Mouse (Mus musculus) heart, embryonic 14.5 days (tissue): Measurements from ENCODE around the gene Fga. TPM values are rescaled to one million over a fixed set of nuclear protein-coding genes. Genes with fewer than 3 reads are reported as not detected.

Source experiments
- ATAC-seq: fragments of 200-750 bp; cut with Nextera tagmentation; 2 replicates; pipeline ENCODE4 v1.8.0; 2017; ENCODE audit warnings: low read depth, moderate TSS enrichment; ENCODE audit not compliant: insufficient number of reproducible peaks, insufficient read depth, low FRiP score
- H3K27ac ChIP-seq, 2 experiments: fragments of 200-500 bp in 1 of 2; fragments of 300-500 bp in 1 of 2; sonication (generic) in 1 of 2; replicated peaks in 1 of 2; 2 replicates each; pipeline ENCODE4 v1.5.1; 2012 to 2014; ENCODE audit warnings: low read depth in 2 of 2, low read length in 2 of 2, control low read depth in 1 of 2, mild to moderate bottlenecking in 1 of 2, mixed read lengths in 1 of 2; ENCODE audit not compliant: control insufficient read depth in 1 of 2, insufficient read depth in 1 of 2
- H3K27me3 ChIP-seq: fragments of 300-500 bp; sonication (generic); 2 replicates; pipeline ENCODE4 v1.6.1; 2014; ENCODE audit warnings: mild to moderate bottlenecking, low read length, control low read depth; ENCODE audit not compliant: control insufficient read depth, insufficient read depth
- H3K36me3 ChIP-seq: fragments of 300-500 bp; sonication (generic); 2 replicates; pipeline ENCODE4 v1.6.1; 2014; ENCODE audit warnings: mild to moderate bottlenecking, control low read depth, low read length, mixed read lengths; ENCODE audit not compliant: control insufficient read depth, insufficient read depth
- H3K4me1 ChIP-seq, 2 experiments: fragments of 200-500 bp in 1 of 2; fragments of 300-500 bp in 1 of 2; sonication (generic) in 1 of 2; 2 replicates each; pipeline ENCODE4 v1.6.1; 2012 to 2014; ENCODE audit warnings: low read length in 2 of 2, control low read depth in 1 of 2, mixed read lengths in 1 of 2; ENCODE audit not compliant: control insufficient read depth in 2 of 2, insufficient read depth in 2 of 2
- H3K4me2 ChIP-seq: fragments of 300-500 bp; sonication (generic); 2 replicates; pipeline ENCODE4 v1.6.1; 2014; ENCODE audit warnings: mild to moderate bottlenecking, low read length
- H3K4me3 ChIP-seq, 2 experiments: fragments of 200-500 bp in 1 of 2; fragments of 300-500 bp in 1 of 2; sonication (generic) in 1 of 2; 2 replicates each; pipeline ENCODE4 v1.5.1; 2012 to 2014; ENCODE audit warnings: low read length in 2 of 2, mild to moderate bottlenecking in 2 of 2, control low read depth in 1 of 2, low read depth in 1 of 2, moderate library complexity in 1 of 2; ENCODE audit not compliant: control insufficient read depth in 1 of 2, insufficient read depth in 1 of 2
- H3K9ac ChIP-seq: fragments of 300-500 bp; sonication (generic); 2 replicates; pipeline ENCODE4 v1.6.1; 2014; ENCODE audit warnings: mild to moderate bottlenecking, low read length
- H3K9me3 ChIP-seq: fragments of 300-500 bp; sonication (generic); 2 replicates; pipeline ENCODE4 v1.6.1; 2016; ENCODE audit warnings: low read length, control low read depth; ENCODE audit not compliant: control insufficient read depth
- WGBS: fragments of 180-500 bp; shearing (Covaris S2); extraction: QIAGEN DNeasy Blood & Tissue Kit; methylation state at CpG from one replicate; pipeline ENCODE4 v1.1.7; 2014; 5-methylcytosine and 5-hydroxymethylcytosine counted together
- polyA plus RNA-seq: library from polyadenylated mRNA; unstranded; fragments of >200 nt; fragmentation: Nextera tagmentation; extraction: Ambion mirVana; gene quantifications from 2 replicates; pipeline ENCODE4 v1.2.1, GENCODE M21; 2014

Gene Fga
- polyA plus RNA-seq, 1 experiment from 2014 or later: not detected

DNA sequence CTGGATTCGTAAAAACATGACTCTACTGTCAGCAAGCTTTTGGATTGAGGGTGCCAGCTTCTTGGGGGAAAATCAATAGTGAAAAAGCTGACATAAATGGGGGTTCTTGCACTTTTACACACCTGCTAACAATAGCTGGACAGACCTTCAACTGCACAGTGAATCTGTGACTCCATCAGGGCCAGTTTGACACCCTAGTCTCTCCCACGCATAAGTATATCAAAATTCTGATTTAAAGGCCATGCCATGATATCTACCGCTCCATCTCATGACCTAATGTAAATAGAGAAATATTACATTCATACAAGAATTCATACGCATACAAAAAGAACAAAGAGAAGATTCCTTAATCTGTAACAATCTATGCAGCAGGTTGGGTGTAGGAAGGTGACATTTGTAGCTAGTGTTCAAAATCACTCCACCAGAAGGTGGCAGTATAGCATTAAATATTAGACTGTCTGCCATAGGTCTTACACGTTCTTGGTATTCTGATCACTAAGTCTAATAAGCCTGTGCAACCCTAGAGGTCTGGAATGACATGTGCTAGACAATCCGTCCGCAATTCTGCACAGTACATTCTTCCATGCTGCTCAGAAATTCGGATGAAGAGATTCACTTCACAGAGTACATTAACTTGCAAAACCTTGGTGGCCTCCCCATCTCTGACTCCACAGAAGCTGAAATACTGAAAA, 27.0 kb upstream of the Fga start:
- H3K36me3 ChIP-seq: no peaks in the 10 kb centered on the region
- peaks cover 6% of the 10 kb centered on the region for H3K27me3 ChIP-seq
- no peaks in the 10 kb centered on the region; a peak in 1 of 4 replicates for H3K4me1 ChIP-seq
- no peak for ATAC-seq
- no peak overlapping the region for H3K9ac ChIP-seq
- H3K27ac ChIP-seq: no peak overlapping the region
- no peak overlapping the region for H3K4me2 ChIP-seq
- no peaks in the 10 kb centered on the region for H3K9me3 ChIP-seq
- 31% methylated on average over 8 of the region's 8 CpGs for WGBS
- no peak overlapping the region for H3K4me3 ChIP-seq

DNA sequence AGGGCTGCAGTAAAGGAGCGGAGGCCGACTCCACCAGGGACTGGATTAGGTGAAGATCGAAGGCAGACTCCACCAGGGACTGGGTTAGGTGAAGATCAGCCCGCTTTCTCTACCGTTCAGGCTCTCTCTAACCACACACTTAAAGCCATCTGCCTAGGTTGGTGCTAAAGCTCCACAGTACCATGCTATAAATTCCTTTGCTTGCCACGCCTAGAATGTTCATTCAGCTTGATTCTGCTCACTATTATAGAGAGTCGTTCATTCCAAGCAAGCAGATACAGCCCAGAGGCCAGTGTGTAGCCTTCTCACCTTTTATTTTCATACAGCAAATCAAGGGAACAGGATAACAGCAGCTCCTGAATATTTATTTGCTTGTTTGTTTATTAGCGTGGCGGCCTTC, 25.9 kb upstream of the Fga start:
- Histone ChIP-seq H3K4me1 (no peaks in the 10 kb centered on the region; a peak in 1 of 4 replicates), H3K4me2 (no peak overlapping the region), H3K9ac (no peak overlapping the region), H3K4me3 (no peak overlapping the region), H3K27ac (no peak overlapping the region), H3K36me3 (no peaks in the 10 kb centered on the region), H3K9me3 (no peaks in the 10 kb centered on the region), H3K27me3 (peaks cover 6% of the 10 kb centered on the region)
- no peak for ATAC-seq
- WGBS: 82% methylated on average over 9 of the region's 9 CpGs

DNA sequence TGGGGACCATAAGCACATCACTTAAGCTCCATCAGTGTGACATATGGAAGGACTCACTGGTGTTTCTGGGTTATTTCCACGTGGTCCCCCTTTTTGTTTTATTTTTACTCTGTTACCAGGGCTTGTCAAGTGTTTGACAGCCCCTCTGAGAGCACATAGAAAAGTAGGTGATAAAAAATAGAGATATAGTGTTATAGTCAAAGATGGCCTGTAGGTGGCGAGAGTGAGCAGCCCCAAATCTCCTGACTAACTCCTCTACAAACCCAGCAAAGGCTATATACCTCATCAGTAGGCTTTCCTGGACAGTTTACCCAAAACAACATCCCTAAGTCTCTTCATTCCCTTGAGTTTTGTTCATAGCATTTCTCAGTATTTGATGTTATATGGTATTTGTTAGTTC, 23.7 kb upstream of the Fga start:
- Histone ChIP-seq H3K36me3 (no peaks in the 10 kb centered on the region), H3K4me3 (no peak overlapping the region), H3K27me3 (no peaks in the 10 kb centered on the region), H3K9ac (no peak overlapping the region), H3K9me3 (no peaks in the 10 kb centered on the region), H3K4me1 (no peaks in the 10 kb centered on the region), H3K27ac (no peak overlapping the region), H3K4me2 (no peak overlapping the region)
- WGBS: 0% methylated on average over 2 of the region's 2 CpGs
- no peak for ATAC-seq

DNA sequence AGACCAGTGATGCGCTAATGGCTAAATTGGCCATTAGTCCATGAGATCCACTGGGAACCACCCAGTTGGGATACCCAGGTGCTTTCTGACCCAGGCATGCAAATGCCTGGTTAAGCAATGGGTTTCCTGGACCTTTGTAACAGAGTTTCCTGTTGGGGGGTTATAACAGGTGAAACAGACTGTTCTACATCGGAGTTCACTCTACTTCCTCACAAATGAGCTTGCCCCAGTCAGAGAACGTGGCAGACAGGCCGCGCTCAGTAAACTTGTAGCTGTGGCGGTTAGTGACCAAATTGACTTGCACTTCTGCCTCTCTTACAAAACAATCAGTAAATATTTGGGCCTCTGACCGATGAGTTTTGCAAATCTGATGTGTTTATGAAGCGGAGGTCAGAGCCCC, 22.8 kb upstream of the Fga start:
- Histone ChIP-seq H3K27me3 (no peaks in the 10 kb centered on the region), H3K36me3 (no peaks in the 10 kb centered on the region), H3K9ac (no peak overlapping the region), H3K27ac (no peak overlapping the region), H3K4me2 (no peak overlapping the region), H3K4me3 (no peak overlapping the region), H3K9me3 (no peaks in the 10 kb centered on the region), H3K4me1 (no peaks in the 10 kb centered on the region)
- whole genome bisulfite sequencing: 92% methylated on average over 8 of the region's 8 CpGs
- no peak for ATAC-seq

DNA sequence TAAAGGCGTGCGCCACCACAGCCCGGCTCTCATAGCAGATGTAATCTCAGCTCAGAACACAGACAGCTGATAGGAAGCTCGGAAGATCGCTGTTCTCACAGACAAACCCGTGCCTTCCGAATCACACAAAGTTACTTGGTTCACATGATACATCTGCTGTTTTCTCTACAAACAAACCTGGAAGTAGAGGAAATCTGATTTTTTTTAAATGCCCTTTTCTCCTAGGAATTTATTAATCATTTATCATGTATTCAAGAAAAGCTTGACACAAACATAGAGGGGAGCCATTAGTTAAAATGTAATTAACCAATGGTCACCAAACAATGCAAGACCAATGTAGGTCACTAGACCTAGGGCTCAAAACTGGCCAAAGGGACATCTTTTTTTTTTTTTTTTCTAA, 21.1 kb upstream of the Fga start:
- H3K4me2 ChIP-seq: no peak overlapping the region
- ATAC-seq: no peak
- WGBS: 79% methylated on average over 7 of the region's 7 CpGs
- H3K4me1 ChIP-seq: no peaks in the 10 kb centered on the region
- no peaks in the 10 kb centered on the region for H3K9me3 ChIP-seq
- H3K4me3 ChIP-seq: no peak overlapping the region
- no peaks in the 10 kb centered on the region for H3K36me3 ChIP-seq
- no peaks in the 10 kb centered on the region for H3K27me3 ChIP-seq
- H3K9ac ChIP-seq: no peak overlapping the region
- H3K27ac ChIP-seq: no peak overlapping the region

DNA sequence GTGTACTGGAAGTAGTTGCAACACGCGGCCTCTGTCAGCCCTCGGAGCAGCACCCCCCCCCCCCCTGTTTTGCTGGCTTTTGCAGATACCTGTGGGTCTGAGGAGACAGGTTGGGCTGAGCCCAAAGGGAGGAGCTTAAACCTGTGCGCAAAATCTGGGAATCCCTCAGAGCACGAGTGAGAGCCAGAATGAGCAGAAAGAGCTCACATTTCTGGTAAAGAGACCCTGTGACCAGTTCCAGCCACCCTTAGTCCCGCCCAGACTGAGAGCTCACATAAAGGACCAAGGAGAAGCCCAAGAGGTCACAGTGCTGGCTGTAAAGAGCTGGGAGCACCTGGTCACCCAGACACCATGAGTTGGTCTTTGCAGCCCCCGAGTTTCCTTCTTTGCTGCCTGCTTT, 18.3 kb upstream of the Fga start, which contains the start of gene Fgg:
Gene Fgg (plus strand): TSS at position 168 of the 400 bp plus-strand sequence.
- Histone ChIP-seq H3K9ac (no peak within 1 kb of the TSS), H3K4me1 (no peaks in the 10 kb centered on the region), H3K27me3 (no peaks in the 10 kb centered on the region), H3K4me3 (no peak within 1 kb of the TSS), H3K36me3 (no peaks in the 10 kb centered on the region), H3K4me2 (no peak within 1 kb of the TSS), H3K9me3 (no peaks in the 10 kb centered on the region), H3K27ac (no peak within 1 kb of the TSS)
- 44% methylated on average over 7 of the region's 7 CpGs for WGBS
- ATAC-seq: no peak

DNA sequence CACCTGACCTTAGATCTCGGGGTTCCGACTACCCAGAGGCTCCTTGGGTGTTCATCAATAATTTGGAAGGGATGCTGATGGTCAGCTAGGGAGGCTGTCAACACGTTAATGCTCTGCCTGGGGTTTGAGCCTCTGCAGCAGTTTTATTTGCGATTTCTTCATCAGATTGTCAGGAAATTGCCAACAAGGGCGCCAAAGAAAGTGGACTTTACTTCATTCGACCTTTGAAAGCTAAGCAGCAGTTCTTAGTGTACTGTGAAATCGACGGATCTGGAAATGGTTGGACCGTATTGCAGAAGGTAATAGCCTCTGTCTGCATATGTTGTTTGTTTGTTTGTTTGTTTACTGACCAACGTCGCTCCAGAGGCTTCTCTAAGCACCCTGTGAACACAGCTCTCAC, 15.6 kb upstream of the Fga start:
- H3K4me3 ChIP-seq: no peak overlapping the region
- no peaks in the 10 kb centered on the region for H3K36me3 ChIP-seq
- H3K4me2 ChIP-seq: no peak overlapping the region
- H3K9ac ChIP-seq: no peak overlapping the region
- no peaks in the 10 kb centered on the region for H3K4me1 ChIP-seq
- WGBS: 71% methylated on average over 11 of the region's 11 CpGs
- H3K27me3 ChIP-seq: no peaks in the 10 kb centered on the region
- no peaks in the 10 kb centered on the region for H3K9me3 ChIP-seq
- no peak overlapping the region for H3K27ac ChIP-seq
- ATAC-seq: no peak

DNA sequence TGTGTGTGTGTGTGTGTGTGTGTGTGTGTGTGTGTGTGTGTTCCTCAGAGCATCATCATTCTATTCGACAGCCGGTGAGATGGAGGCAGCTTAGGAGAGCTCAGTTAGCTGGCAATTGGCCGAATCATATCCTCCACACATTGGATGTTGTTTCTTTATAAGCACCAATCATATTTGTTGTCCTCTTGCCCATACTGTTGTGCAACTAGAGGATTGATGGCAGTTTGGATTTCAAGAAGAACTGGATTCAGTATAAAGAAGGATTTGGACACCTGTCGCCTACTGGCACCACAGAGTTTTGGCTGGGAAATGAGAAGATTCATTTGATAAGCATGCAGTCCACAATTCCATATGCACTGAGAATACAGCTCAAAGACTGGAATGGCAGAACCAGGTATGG, 14.7 kb upstream of the Fga start:
- Histone ChIP-seq H3K36me3 (no peaks in the 10 kb centered on the region), H3K9me3 (no peaks in the 10 kb centered on the region), H3K4me1 (no peaks in the 10 kb centered on the region), H3K27me3 (no peaks in the 10 kb centered on the region), H3K4me3 (no peak overlapping the region), H3K9ac (no peak overlapping the region), H3K27ac (no peak overlapping the region), H3K4me2 (no peak overlapping the region)
- 81% methylated on average over 4 of the region's 4 CpGs for WGBS
- ATAC-seq: no peak
